ENCODE assay signal across 23 mouse cellular contexts in genomic region chr17:73262558-73262957, GRCm38 (mm10).
DNase-seq lines count a peak whose midpoint lies in the region; ATAC-seq and TF ChIP-seq lines count a peak whose summit lies in the region.
"Had no signal": no experiment of that assay in that cellular context is flagged by ENCODE, and none has a peak within 500 bp of the region (broad histone marks: within the 10 kb centered on the region; RNA-seq: fewer than 3 reads in every experiment).

No protein-coding gene starts in this region.

- no peak overlapping the region for H3K4me3 ChIP-seq in left cerebral cortex, adult 2 months
- H3K4me3 ChIP-seq: embryonic facial prominence, embryonic 12.5 days; embryonic facial prominence, embryonic 15.5 days; erythroblast, embryonic 14.5 days; forebrain, embryonic 13.5 days; gastrocnemius, adult 2 months; heart, embryonic 12.5 days; heart, embryonic 15.5 days; hindbrain, embryonic 10.5 days; hindbrain, embryonic 13.5 days had no signal

- intact Hi-C loops in left cerebral cortex, adult 2 months (cut with DNase I) = no loop called here

- H3K27ac ChIP-seq in left cerebral cortex, adult 2 months = peak overlapping the region; percentile 55; the same call in 1 of the 2 replicates
- H3K27ac ChIP-seq: embryonic facial prominence, embryonic 12.5 days; embryonic facial prominence, embryonic 15.5 days; forebrain, embryonic 13.5 days; gastrocnemius, adult 2 months; heart, embryonic 15.5 days; hindbrain, embryonic 10.5 days; hindbrain, embryonic 13.5 days had no signal

- TF ChIP-seq CTCF in left cerebral cortex, adult 2 months (IDR thresholded peaks at IDR 0.05) = no peak

- ATAC-seq in megakaryocyte progenitor cell, adult 5-6 weeks (replicated peaks; ENCODE audit: poor library complexity) = 0 out of 2 replicates have a peak, but pooled peaks have one; percentile 18
- ATAC-seq in frontal cortex, adult (ENCODE audit: low TSS enrichment) = no peak
- ATAC-seq in CD4-positive, CD25-positive, alpha-beta regulatory T cell, adult 4 months = no peak
- ATAC-seq: forebrain, embryonic 13.5 days; forebrain, embryonic 16.5 days; hindbrain, embryonic 16.5 days; intestine, embryonic 16.5 days had no signal

- DNase-seq in left cerebral cortex, adult 2 months (ENCODE audit: extremely low spot score in 1 of 2, low spot score in 2 of 2) = no peak
- no peak for DNase-seq in left cerebral cortex, adult 11 months (ENCODE audit: low spot score)
- DNase-seq in ZHBTc4 (ENCODE audit: low read depth, low spot score) = peak; percentile 34
- no peak for DNase-seq in retina, embryonic 14.5 days (ENCODE audit: low spot score)
- DNase-seq: cerebellum, adult 11-12 months; cerebellum, adult 9-10 months; gastrocnemius, postnatal 25 days; heart, postnatal 36 days had no signal
